19 mouse cellular contexts compared by ENCODE assay signal in genomic region chr12:77588297-77588696, GRCm38 (mm10).
"Had no signal": no experiment of that assay in that cellular context is flagged by ENCODE, and none has a peak within 500 bp of the region (broad histone marks: within the 10 kb centered on the region; RNA-seq: fewer than 3 reads in every experiment).

No protein-coding gene starts in this region.

- H3K4me3 ChIP-seq: midbrain, embryonic 10.5 days; midbrain, embryonic 12.5 days; myocyte; neural tube, embryonic 13.5 days; neural tube, embryonic 15.5 days had no signal

- H3K4me2 ChIP-seq: lung, embryonic 14.5 days; midbrain, embryonic 12.5 days; neural tube, embryonic 13.5 days; neural tube, embryonic 15.5 days had no signal

- H3K9ac ChIP-seq: lung, embryonic 14.5 days; midbrain, embryonic 12.5 days; neural tube, embryonic 13.5 days; neural tube, embryonic 15.5 days had no signal

- H3K27me3 ChIP-seq: neural tube, embryonic 13.5 days; neural tube, embryonic 15.5 days had no signal

- H3K27ac ChIP-seq: midbrain, embryonic 10.5 days; midbrain, embryonic 12.5 days; neural tube, embryonic 13.5 days; neural tube, embryonic 15.5 days had no signal

- H3K4me1 ChIP-seq: midbrain, embryonic 12.5 days; neural tube, embryonic 13.5 days; neural tube, embryonic 15.5 days had no signal

- ATAC-seq: midbrain, embryonic 16.5 days had no signal

- H3K36me3 ChIP-seq: midbrain, embryonic 10.5 days; midbrain, embryonic 12.5 days; neural tube, embryonic 13.5 days; neural tube, embryonic 15.5 days had no signal

- H3K9me3 ChIP-seq: midbrain, embryonic 10.5 days; midbrain, embryonic 12.5 days; neural tube, embryonic 13.5 days; neural tube, embryonic 15.5 days had no signal

- DNase-seq: lung, adult 18-20 months; lung, embryonic 14.5 days; lung, postnatal 10 days; lung, postnatal 4 days; midbrain, embryonic 14.5 days; retina, postnatal 1 day; right cerebral cortex, adult 18-20 months; right cerebral cortex, postnatal 25 days; right cerebral cortex, postnatal 4 days; spleen, adult 18-20 months; thymus, adult 18-20 months; thymus, postnatal 14 days; thymus, postnatal 36 days had no signal
